Mouse (Mus musculus): ENCODE data around the gene Ifi27.

DNA sequence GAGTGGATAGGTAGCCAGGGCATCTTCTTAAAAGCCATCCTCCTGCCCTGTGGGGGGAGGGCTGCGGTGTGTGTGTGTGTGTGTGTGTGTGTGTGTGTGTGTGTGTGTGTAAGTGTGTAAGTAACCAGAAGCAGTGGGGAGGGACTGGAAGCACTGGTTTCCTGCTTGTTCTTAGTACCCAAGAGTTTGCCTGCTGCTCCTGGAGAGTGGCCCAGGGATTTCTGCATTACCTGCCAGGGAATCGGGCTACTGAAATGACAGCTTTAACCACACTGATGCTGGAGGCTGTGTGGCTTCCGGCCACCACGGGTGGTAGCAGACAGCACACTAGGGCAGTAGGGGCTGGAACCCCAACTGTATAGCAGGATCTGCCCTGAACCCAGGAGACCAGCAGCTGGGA lies 44.0 kb upstream of the Ifi27 start:
- TF ChIP-seq POLR2A (IDR thresholded peaks at IDR 0.05; ENCODE audit: low read depth, low read length) (no peak), CTCF (IDR thresholded peaks at IDR 0.05; ENCODE audit: extremely low read depth, insufficient read depth, insufficient read length, insufficient replicate concordance) (no peak)

All from spleen, adult 2 months (tissue).